Mouse (Mus musculus): ENCODE measurements around the gene Bpnt1.
"Not testable (repeated sequence)": the region's sequence is repeated elsewhere in the genome, so short reads cannot be mapped to it uniquely, and the experiment has no call there.

The Bpnt1 gene

DNA sequence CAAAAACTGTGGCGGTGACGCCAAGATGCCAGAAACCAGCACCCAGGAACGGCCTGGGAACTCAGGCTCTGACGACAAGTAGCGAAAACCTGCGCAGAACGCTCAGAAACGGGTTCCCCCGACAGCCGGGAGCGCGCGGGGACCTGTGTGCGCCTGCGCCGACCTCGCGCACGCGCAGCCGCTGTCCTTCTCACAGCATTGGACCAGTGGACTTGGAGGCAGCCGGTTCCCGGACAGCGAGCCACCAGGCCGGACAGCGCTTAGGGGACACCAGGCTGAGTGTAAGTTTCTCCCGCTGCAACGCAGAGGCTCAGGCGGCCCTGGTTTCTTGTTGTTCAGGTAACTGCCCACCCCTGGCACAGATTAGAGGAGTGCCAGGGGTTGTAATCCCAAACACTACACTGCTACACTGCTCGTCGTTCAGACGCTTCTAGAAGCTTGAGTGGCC lies at the start of gene Bpnt1:
Bpnt1 (plus strand) TSS at position 167 of the 448 bp plus-strand sequence.
- DNase-seq (ENCODE audit: extremely low spot score), result peak; percentile 90

DNA sequence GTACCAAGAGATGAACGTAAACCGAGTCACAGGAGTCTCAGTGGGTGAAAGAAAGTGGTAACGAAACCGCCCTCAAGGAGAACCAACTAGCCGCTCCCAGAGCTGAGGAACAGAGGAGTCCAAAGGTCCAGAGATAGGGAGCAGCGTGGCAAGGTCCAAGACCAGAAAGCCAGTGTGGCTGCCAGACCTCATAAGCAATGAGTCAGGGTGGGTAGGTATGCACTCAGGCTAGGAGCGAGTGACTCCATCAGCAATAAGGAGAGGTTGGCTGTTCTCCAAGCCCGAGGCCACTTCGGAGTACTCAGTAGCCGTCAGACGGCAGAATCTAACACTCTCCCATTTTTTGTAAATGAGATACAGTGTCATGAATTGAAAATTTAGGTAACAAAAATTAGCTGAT lies 49.1 kb upstream of the Bpnt1 start:
- no peak for DNase-seq (ENCODE audit: extremely low spot score)

DNA sequence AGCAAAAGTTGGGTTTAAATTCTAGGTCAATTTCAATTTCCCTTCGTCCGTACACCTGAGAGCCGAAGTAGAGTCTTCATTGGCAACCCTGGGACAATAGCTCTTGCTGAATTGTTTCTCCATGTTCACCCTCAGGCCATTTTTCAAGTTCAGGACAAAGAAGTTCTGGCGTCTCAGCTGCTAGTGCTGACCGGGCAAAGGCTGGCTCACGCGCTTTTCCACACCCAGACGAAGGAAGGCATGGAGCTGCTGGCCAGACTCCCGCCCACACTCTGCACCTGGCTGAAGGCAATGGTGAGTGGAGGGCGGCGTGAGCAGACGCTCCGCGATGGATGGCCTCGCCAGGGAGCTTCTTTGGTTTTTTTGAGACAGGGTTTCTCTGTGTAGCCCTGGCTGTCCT lies 48.7 kb upstream of the Bpnt1 start:
- DNase-seq (ENCODE audit: extremely low spot score), result no peak

DNA sequence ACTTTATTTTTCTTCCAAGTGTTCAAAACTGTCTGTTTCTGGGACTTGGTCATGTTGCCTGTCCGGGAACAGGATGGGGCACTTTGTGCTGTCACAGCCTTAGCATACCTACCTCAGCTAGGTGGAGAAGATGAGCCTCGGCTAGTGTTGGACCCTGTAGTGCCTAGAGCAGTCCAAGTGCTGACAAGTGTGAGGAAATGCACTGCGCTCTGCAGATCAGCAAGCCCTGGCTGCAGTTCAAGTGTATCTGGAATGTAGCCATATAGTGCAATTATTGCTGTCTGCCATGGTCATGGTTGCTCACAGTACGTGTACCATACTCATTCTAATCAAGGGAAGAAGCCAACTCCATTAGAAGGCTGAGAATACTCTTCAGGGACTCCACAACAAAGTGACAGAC lies 47.2 kb upstream of the Bpnt1 start:
- no peak for DNase-seq (ENCODE audit: extremely low spot score)

DNA sequence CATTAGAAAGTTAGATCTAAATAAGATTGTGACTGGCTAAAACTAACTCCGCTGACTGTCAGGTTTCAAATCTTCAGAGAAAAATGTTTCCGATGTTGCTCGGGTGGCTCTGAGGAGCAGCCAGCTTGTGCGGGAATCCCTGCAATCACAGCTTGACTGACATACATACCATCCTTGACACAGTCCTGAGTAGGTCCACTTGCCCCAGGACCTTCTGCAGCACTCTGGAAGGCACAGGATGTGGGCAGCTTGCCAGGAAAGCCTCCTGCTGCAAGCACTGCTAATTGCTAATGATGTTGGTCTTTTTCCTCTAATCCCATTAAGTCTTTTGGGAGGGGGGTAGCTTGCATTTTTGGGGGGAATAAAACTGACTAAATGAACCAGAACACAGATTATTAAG lies 46.8 kb upstream of the Bpnt1 start:
- no peak for DNase-seq (ENCODE audit: extremely low spot score)

DNA sequence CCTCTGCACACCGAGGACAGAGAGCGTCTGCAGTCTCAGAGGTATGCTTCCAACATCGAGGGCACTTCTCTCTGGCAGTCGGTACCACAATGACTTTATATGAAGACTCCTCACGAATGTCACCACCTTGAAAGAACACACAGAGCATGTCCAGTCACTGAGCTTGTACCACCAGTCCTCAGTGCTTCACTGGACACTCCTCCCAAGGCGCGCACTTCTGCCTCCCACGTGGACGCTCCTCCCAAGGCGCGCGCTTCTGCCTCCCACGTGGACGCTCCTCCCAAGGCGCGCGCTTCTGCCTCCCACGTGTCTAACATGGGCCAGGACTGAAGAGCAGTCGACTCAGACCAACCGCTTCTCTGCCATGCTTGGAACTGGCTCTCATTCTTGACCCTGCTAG lies 44.9 kb upstream of the Bpnt1 start:
- no peak for DNase-seq (ENCODE audit: extremely low spot score)

DNA sequence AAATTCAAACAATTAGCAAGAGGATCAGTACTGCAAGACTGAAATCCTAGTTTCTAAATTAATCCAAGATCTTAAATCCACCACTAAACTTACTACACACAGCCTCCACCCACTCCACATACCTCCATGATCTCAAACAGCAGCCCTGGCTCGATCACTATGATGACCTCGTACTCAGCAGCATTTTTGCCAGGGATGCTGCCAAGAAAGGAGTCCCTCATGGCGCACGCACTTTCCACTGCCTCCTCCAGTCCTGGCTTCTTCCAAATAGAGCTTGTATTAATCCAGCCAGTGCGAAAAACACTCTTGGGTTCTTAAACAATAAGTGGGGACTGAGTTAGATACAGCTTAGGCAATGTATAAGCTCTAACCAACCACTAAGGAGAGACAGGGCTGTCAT lies 42.7 kb upstream of the Bpnt1 start:
- no peak for DNase-seq (ENCODE audit: extremely low spot score)

DNA sequence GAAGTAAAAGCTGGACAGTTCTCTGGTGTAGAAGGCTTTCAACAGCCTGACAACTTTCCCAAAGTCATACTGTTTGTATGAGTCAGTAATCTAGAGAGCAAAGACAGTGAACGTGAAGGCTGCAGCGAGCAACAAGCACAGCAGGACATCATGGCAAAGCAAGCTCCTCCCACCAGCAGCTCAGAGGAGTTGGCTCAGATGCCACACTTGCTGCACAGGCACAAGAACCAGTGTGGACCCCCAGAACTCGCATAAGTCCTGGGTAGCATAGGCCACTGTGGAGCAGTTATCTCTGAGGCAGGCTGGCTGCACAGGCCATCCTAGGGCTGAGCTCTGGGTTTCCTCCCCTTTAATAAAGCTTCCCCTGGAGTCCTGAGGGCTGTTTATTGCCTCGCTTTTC lies 40.6 kb upstream of the Bpnt1 start:
- no peak for DNase-seq (ENCODE audit: extremely low spot score)

DNA sequence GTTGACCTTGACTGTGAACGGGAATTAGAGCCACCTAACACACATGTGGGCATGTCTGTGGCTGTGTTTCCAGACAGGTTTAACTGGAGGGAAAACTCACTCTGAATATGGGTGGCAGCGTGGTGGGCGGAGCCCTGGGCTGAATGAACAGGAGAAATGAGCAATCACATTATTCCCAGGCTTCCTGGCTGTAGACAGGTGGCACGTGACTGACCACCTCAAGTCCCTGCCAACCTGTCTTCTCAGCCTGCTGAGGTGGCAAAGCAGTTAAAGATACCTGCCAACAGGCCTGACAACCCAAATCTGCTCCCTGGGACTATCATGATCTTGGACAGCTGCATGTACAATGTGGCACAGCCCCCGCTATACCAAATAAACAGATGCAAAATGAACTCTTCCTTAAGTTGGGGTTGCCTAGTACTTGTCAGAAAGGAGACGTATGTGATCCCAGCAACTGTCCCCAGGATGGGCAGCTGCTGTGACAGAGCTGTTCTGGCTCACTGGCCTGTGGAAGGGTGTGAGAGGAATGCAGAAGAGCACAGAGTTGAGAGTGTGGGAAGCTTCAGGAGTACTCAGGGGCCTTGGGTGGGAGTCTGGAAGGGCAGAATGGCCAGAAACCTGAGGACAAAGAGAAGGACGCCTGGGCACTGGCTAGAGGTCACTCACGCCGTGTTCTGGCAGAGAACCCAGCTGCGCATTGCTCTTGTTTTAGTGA lies 39.1 kb upstream of the Bpnt1 start:
- DNase-seq (ENCODE audit: extremely low spot score), result no peak

DNA sequence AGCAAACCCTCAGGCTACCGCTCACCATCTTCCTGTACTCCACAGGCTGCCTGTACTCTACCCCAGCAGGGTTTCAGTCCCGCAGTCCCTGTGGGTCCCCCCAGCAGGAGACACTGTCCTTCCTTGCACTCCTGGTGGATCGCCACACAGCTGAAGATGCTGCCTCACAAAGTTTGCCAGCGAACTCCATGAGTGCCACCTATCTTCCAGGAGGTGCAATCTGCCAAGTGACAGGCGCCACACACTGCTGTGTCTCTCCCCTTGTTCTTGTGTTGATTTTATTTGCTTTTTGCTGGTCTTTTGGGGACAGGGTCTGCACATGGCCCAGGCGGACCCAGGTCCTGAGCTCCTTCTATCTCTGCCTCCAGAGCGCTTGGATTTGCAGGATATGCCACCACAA lies 35.1 kb upstream of the Bpnt1 start:
- DNase-seq (ENCODE audit: extremely low spot score), result no peak

DNA sequence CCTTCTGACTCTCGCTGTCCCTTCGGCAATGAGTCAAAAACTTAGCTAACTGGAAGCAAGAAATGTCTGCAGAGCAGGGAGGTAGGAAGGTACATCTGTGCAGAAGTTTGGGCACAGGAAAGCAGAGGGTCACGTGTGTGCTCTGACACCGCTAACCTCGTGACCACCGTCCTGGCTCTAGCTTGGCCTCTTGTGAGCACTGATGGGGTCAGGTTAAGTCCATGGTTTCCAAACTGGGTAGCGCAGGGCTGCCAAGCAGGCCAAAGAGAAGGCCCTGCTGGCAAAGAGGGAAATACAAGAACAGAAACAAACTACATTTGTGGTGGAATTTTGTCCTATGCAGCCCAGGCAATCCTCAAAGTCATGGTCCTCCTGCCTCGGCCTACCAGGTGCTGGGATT lies 33.5 kb upstream of the Bpnt1 start:
- no peak for DNase-seq (ENCODE audit: extremely low spot score)

DNA sequence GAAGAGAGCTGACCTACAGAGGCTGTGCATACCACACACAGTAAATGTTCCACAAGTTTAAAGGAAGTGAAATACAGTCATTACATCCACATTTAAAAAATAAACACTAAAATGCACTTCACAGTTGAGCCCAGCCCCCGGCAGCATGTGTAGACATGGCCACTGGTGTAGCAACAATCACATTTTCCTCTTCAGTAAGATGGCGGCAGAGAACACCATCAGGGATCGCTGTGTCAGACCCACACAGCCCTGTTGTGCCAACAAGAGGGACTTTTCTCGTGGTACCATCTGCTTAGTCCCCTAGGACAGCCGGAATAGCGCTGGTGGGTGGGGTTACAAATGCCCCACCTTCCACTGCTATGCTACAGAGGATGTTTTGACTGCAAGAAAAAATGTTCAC lies 29.1 kb upstream of the Bpnt1 start:
- DNase-seq (ENCODE audit: extremely low spot score), result no peak

DNA sequence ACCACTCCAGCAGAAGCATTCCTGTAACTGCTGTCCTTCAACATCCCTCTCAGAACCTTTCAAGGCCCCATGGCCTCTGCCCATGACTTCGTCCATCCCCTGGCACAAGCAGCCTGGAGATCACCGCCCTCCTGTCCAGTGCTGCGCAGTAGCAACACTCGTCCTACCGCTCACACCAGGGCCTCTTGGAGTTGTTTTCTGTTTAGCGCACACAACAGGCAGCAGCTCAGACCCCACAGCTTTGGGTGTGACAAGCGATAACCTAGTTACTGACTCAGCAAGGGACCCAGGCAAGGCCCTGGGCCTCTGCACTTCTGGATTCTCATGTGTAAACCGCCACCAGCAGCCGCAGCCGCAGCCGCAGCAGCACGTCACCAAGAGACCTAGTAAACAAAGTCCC lies 25.1 kb upstream of the Bpnt1 start:
- DNase-seq (ENCODE audit: extremely low spot score), result no peak

DNA sequence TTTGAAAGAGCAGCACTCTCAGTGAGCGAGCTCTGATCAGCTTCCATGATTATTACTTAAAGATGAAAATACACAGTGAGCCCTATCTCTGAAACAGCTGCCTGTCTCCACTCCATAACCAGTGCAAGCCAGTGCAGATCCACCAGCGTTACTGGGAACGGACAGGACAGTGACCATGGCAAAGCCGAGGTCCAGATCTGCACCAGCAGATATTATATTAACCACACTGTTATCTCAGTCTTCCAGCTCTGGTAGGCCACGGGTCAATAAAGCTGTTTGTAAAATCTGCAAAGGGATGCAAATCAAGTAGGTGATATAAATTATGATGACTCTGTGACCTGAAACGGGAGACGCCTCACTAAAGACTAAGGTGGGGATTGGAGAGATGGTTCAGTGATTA lies 24.3 kb upstream of the Bpnt1 start:
- no peak for DNase-seq (ENCODE audit: extremely low spot score)

DNA sequence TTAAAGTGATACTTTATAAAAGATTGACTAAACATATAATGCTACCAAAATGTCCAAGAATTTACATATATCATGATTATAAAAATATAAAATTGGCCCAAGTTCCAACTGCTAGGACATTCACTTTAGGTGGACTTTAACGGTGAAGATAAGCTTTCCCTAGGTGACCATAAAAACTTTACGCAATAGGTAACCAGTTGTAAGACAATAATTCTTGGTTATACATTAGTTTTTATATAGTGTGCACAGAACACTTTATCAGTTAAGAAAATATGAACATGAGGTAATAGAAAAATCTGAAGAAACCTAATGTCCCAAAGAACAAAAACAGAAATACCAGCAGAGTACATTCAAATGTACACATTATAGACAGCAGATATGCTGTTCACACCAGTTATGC lies 23.6 kb upstream of the Bpnt1 start:
- DNase-seq (ENCODE audit: extremely low spot score), result no peak

DNA sequence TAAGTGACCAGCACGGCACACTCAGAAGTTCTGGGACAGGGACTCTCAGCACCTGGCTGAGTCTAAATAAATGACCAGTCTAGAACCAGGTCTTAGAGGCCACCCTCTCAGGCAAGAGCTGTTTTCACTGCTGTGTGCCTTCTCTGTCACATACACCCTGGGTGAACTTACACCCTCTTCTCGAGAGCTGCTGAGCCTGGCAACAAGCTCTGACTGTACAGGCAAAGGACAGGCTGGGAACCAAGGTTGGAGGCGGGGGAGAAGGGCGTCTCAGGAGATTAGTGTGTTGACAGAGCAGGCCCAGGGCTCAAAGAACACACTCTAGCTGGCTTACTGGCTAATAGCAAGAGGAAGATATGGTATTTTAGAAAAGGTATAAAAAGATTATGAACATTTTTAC lies 23.0 kb upstream of the Bpnt1 start:
- DNase-seq (ENCODE audit: extremely low spot score), result no peak

DNA sequence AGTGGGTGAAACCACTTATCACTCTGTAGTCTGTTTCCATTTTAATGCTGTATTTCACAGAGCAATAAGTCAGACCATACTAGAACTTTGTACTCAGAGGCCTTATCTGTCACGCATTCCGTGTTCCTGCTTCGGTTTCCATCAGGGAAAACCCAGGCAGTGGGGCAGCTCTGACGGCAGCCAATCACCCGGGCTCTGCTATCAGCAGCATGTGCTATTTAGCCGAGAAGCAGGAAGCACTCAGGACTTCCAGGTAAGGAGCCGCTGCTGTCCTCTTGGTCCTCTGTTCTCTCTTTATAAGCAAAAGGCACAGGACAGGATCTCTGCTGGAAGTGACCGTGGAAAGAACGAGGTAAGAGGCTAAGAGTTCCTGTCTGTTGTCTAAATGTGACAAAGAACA lies 20.0 kb upstream of the Bpnt1 start:
- no peak for DNase-seq (ENCODE audit: extremely low spot score)

DNA sequence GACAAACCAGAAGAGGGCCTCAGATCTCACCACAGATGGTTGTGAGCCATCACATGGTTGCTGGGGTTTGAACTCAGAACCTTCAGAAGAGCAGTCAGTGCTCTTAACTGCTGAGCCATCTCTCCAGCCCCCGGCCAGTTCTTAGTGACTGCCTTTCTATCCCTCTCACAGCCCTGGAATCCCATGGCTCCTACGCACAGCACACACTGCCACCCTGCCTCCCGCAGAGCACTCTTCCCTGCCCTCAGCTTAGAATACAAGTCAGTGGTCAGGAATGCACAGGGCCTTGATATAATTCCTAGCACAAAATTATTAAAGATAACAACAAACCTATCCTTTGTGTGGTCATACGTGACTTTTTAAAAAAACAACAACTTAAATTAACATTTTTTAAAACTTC lies 17.4 kb upstream of the Bpnt1 start:
- DNase-seq (ENCODE audit: extremely low spot score), result no peak

DNA sequence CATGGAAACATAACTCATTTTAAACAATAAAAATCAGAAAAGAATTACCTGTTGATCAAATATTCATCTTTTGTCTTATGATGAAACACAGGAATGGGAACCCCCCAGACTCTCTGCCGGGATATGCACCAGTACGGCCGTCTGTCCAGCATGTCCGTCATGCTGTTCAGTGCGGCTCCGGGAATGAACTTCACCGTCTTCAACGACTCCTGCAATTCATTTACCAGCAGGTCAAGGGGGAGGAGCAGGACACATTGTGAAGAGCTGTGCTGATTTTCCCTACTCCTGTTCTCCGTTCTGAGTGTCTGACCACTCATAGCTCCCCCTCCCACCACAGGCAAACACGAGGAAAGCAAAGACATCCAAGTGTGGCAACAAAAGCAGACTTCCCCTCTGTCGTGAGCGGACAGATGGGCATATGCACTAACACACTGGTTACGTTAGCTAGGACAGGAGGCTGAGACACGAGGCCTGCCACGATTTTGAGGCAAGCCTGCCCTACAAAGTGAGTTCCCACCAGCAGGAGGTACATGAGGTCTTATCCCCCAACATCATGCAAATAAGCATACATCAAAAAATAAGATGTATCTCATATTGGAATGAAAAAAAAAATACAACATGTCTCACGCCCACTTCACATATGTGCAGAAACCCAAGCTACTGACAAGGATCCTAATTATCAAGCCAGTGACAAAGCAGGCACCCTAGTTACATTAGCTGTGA lies 15.9 kb upstream of the Bpnt1 start:
- no peak for DNase-seq (ENCODE audit: extremely low spot score)

DNA sequence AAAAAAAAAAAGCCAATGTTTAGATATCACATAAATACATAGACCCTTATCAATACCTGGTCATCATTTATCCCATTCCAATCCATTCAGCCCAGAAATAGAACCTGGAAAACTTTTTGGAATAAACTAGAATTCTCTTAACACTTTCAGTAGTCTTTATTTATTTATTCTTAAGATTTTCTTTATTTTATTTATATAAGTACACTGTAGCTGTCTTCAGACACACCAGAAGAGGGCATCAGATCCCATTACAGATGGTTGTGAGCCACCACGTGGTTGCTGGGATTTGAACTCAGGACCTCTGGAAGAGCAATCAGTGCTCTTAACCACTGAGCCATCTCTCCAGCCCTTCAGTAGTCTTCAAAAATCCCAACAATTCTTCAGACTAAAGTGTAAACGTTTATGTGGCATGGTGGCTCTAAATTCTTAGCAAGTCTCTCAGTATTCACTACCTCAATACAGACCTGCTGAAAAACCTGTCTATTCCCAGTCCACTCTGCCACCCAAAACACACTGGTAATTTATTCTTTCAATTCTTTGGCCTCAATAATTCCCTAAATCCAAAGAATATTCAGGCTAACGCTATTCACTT lies 4.1 kb upstream of the Bpnt1 start:
- DNase-seq (ENCODE audit: extremely low spot score), result not testable (repeated sequence)

DNA sequence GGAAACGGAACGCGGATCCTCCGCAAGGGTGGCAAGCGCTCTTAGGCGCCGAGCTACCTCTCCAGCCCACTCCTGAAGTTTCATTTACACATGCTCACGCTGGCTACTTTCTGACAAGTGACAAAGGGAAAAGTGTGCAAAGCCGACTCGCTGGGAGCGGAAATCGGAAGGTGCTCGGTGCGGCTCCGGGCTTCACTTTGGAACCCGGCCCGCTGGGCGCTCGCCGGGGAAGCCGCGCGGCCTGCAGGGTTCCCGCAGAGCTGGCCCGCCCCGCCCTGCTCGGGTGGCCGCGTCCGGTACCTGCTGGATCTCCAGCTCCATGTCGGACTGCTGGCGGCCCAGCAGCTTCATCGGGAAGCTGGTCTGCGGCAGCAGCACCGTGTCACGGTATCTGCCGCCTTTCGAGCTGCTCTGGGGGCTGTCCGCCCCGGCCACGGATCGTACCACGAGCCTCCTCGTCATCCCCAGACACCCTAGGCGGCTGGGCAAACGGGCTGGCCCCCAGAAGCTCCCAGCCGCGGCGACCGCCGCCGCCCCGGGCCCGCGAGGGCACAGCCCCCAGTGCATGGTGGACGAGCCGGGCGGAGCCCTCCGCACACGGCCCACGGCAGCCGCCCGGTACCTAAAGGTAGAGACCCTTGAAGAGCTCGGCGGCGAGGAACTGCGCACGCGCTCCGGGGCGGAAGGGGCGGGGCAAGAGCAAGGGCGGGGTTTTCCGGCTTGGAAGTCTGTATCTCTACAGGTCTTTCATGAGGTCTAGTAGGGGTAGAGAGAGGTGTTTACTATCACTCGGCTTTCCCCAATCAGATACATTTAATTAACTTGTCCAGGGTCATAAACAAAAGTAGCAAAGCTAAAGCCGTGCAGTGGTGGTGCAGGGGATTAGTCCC lies 3.0 kb upstream of the Bpnt1 start, which contains the start of gene Iars2:
Iars2 (minus strand) TSS at position 676 of the 890 bp plus-strand sequence.
- peak; percentile 96 for DNase-seq (ENCODE audit: extremely low spot score)

DNA sequence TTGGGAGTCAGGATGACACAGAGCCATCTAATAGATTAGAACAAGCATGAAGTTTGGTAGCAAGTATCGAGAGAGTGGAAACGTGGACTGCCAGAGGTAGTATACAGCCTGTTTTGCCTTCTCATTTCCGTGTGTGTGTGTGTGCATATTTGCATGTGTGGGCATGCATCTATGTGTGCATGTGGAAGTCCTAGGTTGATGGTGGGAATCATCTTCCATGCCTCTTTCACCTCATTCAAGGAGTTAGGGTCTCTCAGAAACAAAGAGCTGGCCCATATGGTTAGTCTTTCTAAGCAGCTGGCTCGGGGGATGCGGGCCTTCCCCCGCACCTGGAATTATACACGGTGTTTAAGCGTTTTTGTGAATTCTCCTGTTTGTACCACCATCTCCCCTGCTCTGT lies 2.1 kb upstream of the Bpnt1 start:
- no peak for DNase-seq (ENCODE audit: extremely low spot score)
